Mouse (Mus musculus) MEL (cell line): Measurements from ENCODE around the gene Gm26620. TPM values are rescaled to one million over a fixed set of nuclear protein-coding genes. Genes with fewer than 3 reads are reported as not detected.

Source experiments
- DNase-seq: peaks from one replicate; pipeline ENCODE4 v3.0.0; 2011; ENCODE audit warnings: low read depth, low spot score
- H3K27ac ChIP-seq: 2 replicates; pipeline ENCODE4 v1.5.1; 2012; ENCODE audit warnings: low read depth, mild to moderate bottlenecking, control low read depth, low read length, moderate library complexity; ENCODE audit not compliant: control insufficient read depth
- H3K27me3 ChIP-seq, 2 experiments: fragments of 150-350 bp in 1 of 2; sonication (generic) in 1 of 2; 2 replicates each; pipeline ENCODE4 v1.6.1; 2012; ENCODE audit warnings: low read length in 2 of 2, mild to moderate bottlenecking in 2 of 2, improper control_type of control experiment in 1 of 2, moderate library complexity in 1 of 2; ENCODE audit not compliant: insufficient read depth in 2 of 2, control insufficient read depth in 1 of 2
- H3K36me3 ChIP-seq, 2 experiments: 2 replicates each; pipeline ENCODE4 v1.6.1; 2012 to 2014; ENCODE audit warnings: low read length in 2 of 2, improper control_type of control experiment in 1 of 2, inconsistent platforms in 1 of 2, mild to moderate bottlenecking in 1 of 2; ENCODE audit not compliant: insufficient read depth in 2 of 2, control insufficient read depth in 1 of 2
- H3K4me1 ChIP-seq, 2 experiments: fragments of 150-350 bp in 1 of 2; sonication (generic) in 1 of 2; 2 replicates each; pipeline ENCODE4 v1.6.1; 2012; ENCODE audit warnings: low read length in 2 of 2, improper control_type of control experiment in 1 of 2, mild to moderate bottlenecking in 1 of 2; ENCODE audit not compliant: insufficient read depth in 2 of 2, control insufficient read depth in 1 of 2
- H3K4me3 ChIP-seq, 2 experiments: fragments of 150-350 bp in 1 of 2; sonication (generic) in 1 of 2; 2 replicates each; pipeline ENCODE4 v1.5.1; 2012; ENCODE audit warnings: low read depth in 2 of 2, low read length in 2 of 2, mild to moderate bottlenecking in 2 of 2, moderate library complexity in 2 of 2, control low read depth in 1 of 2, improper control_type of control experiment in 1 of 2; ENCODE audit not compliant: control insufficient read depth in 1 of 2, insufficient read depth in 1 of 2
- H3K79me2 ChIP-seq: 2 replicates; pipeline ENCODE4 v1.6.1; 2012; ENCODE audit warnings: mild to moderate bottlenecking, low read length, moderate library complexity; ENCODE audit not compliant: control insufficient read depth, poor library complexity, insufficient read depth
- H3K9ac ChIP-seq: 2 replicates; pipeline ENCODE4 v1.6.1; 2012; ENCODE audit warnings: low read depth, mild to moderate bottlenecking, control low read depth, low read length, moderate library complexity; ENCODE audit not compliant: control insufficient read depth, poor library complexity, severe bottlenecking
- H3K9me3 ChIP-seq: fragments of 150-350 bp; sonication (generic); replicated peaks from 2 replicates; pipeline ENCODE4 v1.6.1; 2012; ENCODE audit warnings: mild to moderate bottlenecking, low read length, improper control_type of control experiment, moderate library complexity; ENCODE audit not compliant: insufficient read depth
- BHLHE40 ChIP-seq: IDR thresholded peaks from 2 replicates; pipeline ENCODE4 v1.6.1; 2012; ENCODE audit warnings: low read depth, mild to moderate bottlenecking, inconsistent platforms, low read length, improper control_type of control experiment, borderline replicate concordance
- CHD1 ChIP-seq: IDR thresholded peaks from 2 replicates; pipeline ENCODE4 v1.6.1; 2012; ENCODE audit warnings: low read depth, mild to moderate bottlenecking, inconsistent platforms, low read length, improper control_type of control experiment
- CHD2 ChIP-seq: IDR thresholded peaks from 2 replicates; pipeline ENCODE4 v1.6.1; 2011; ENCODE audit warnings: low read length, improper control_type of control experiment
- E2F4 ChIP-seq: IDR thresholded peaks from 2 replicates; pipeline ENCODE4 v1.6.1; 2011; ENCODE audit warnings: low read depth, low read length, improper control_type of control experiment, borderline replicate concordance
- ETS1 ChIP-seq: IDR thresholded peaks from 2 replicates; pipeline ENCODE4 v1.6.1; 2012; ENCODE audit warnings: low read depth, mild to moderate bottlenecking, inconsistent platforms, low read length, improper control_type of control experiment, moderate library complexity
- GABPA ChIP-seq: IDR thresholded peaks from 2 replicates; pipeline ENCODE4 v1.6.1; 2012; ENCODE audit warnings: low read depth, mild to moderate bottlenecking, inconsistent platforms, low read length, improper control_type of control experiment, moderate library complexity
- GATA1 ChIP-seq: IDR thresholded peaks from 2 replicates; pipeline ENCODE4 v1.6.1; 2011; ENCODE audit warnings: low read depth, low read length, improper control_type of control experiment
- HCFC1 ChIP-seq: IDR thresholded peaks from 2 replicates; pipeline ENCODE4 v1.6.1; 2012; ENCODE audit warnings: low read depth, mild to moderate bottlenecking, inconsistent platforms, low read length, improper control_type of control experiment, moderate library complexity
- JUND ChIP-seq: IDR thresholded peaks from 2 replicates; pipeline ENCODE4 v1.6.1; 2011; ENCODE audit warnings: low read depth, mild to moderate bottlenecking, improper control_type of control experiment, low read length
- KAT2A ChIP-seq: conservative IDR thresholded peaks from 2 replicates; pipeline ENCODE4 v1.6.1; 2012; ENCODE audit warnings: low read depth, low read length, improper control_type of control experiment, inconsistent platforms
- MAFK ChIP-seq: IDR thresholded peaks from 2 replicates; pipeline ENCODE4 v1.6.1; 2011; ENCODE audit warnings: low read depth, mild to moderate bottlenecking, low read length, improper control_type of control experiment, borderline replicate concordance
- MAX ChIP-seq: IDR thresholded peaks from 2 replicates; pipeline ENCODE4 v1.6.1; 2011; ENCODE audit warnings: low read length, improper control_type of control experiment
- MAZ ChIP-seq: IDR thresholded peaks from 2 replicates; pipeline ENCODE4 v1.6.1; 2012; ENCODE audit warnings: low read depth, mild to moderate bottlenecking, inconsistent platforms, low read length, improper control_type of control experiment
- MEF2A ChIP-seq: IDR thresholded peaks from 2 replicates; pipeline ENCODE4 v1.6.1; 2014; ENCODE audit warnings: low read depth, mild to moderate bottlenecking, inconsistent platforms, low read length, improper control_type of control experiment; ENCODE audit not compliant: poor library complexity, insufficient replicate concordance, severe bottlenecking; ENCODE audit errors: extremely low read depth
- MXI1 ChIP-seq: IDR thresholded peaks from 2 replicates; pipeline ENCODE4 v1.6.1; 2011; ENCODE audit warnings: mild to moderate bottlenecking, low read depth, low read length, improper control_type of control experiment
- MYB ChIP-seq: IDR thresholded peaks from 2 replicates; pipeline ENCODE4 v1.6.1; 2011; ENCODE audit warnings: mild to moderate bottlenecking, low read depth, low read length, improper control_type of control experiment
- MYC ChIP-seq: IDR thresholded peaks from 2 replicates; pipeline ENCODE4 v1.6.1; 2011; ENCODE audit warnings: low read depth, mild to moderate bottlenecking, low read length, improper control_type of control experiment, moderate library complexity
- NELFE ChIP-seq: IDR thresholded peaks from 2 replicates; pipeline ENCODE4 v1.6.1; 2011; ENCODE audit warnings: low read depth, low read length, improper control_type of control experiment
- NRF1 ChIP-seq: IDR thresholded peaks from 2 replicates; pipeline ENCODE4 v1.6.1; 2014; ENCODE audit warnings: low read depth, mild to moderate bottlenecking, inconsistent platforms, low read length, improper control_type of control experiment, moderate library complexity; ENCODE audit not compliant: poor library complexity, insufficient read depth, severe bottlenecking
- POLR2AphosphoS5 ChIP-seq: IDR thresholded peaks from 2 replicates; pipeline ENCODE4 v1.6.1; 2012; ENCODE audit warnings: low read depth, borderline replicate concordance, mild to moderate bottlenecking, inconsistent platforms, low read length, moderate library complexity, mixed read lengths
- SIN3A ChIP-seq: IDR thresholded peaks from 2 replicates; pipeline ENCODE4 v1.6.1; 2012; ENCODE audit warnings: low read length, improper control_type of control experiment, inconsistent platforms
- TAL1 ChIP-seq: IDR thresholded peaks from 2 replicates; pipeline ENCODE4 v1.6.1; 2012; ENCODE audit warnings: mild to moderate bottlenecking, inconsistent platforms, low read length, moderate library complexity, mixed read lengths
- TBP ChIP-seq: IDR thresholded peaks from 2 replicates; pipeline ENCODE4 v1.8.0; 2011; ENCODE audit warnings: low read depth, low read length, improper control_type of control experiment
- TCF12 ChIP-seq: IDR thresholded peaks from 2 replicates; pipeline ENCODE4 v1.6.1; 2014; ENCODE audit warnings: low read depth, mild to moderate bottlenecking, inconsistent platforms, low read length, improper control_type of control experiment, moderate library complexity
- UBTF ChIP-seq: IDR thresholded peaks from 2 replicates; pipeline ENCODE4 v1.6.1; 2012; ENCODE audit warnings: low read depth, mild to moderate bottlenecking, inconsistent platforms, low read length, improper control_type of control experiment, moderate library complexity, borderline replicate concordance; ENCODE audit not compliant: insufficient read depth
- USF1 ChIP-seq: IDR thresholded peaks from 2 replicates; pipeline ENCODE4 v1.6.1; 2014; ENCODE audit warnings: low read depth, mild to moderate bottlenecking, inconsistent platforms, low read length, improper control_type of control experiment, moderate library complexity
- ZC3H11A ChIP-seq: IDR thresholded peaks from 2 replicates; pipeline ENCODE4 v1.6.1; 2012; ENCODE audit warnings: low read depth, mild to moderate bottlenecking, inconsistent platforms, low read length, improper control_type of control experiment
- ZNF384 ChIP-seq: IDR thresholded peaks from 2 replicates; pipeline ENCODE4 v1.6.1; 2012; ENCODE audit warnings: low read depth, mild to moderate bottlenecking, inconsistent platforms, low read length, improper control_type of control experiment
- polyA plus RNA-seq, 2 experiments: library from polyadenylated mRNA; stranded (reverse) in 1 of 2; unstranded in 1 of 2; fragments of >175 nt in 1 of 2; fragments of >200 nt in 1 of 2; gene quantifications; 2 replicates each; pipeline versions ENCODE4 v1.2.1 to v1.2.4; 2012; ENCODE audit warnings: low replicate concordance in 2 of 2, low read depth in 1 of 2; ENCODE audit not compliant: insufficient read length in 2 of 2, insufficient read depth in 1 of 2, missing spikeins in 1 of 2
- total RNA-seq: library from RNA; depleted of rRNA; stranded (reverse); fragments of 300-350 nt; gene quantifications from 2 replicates; pipeline ENCODE4 v1.2.3, GENCODE M21; 2012

Gm26620 gene
- total and polyA plus RNA-seq, 3 experiments: 1.0 to 5.5 TPM; not detected in 1

- peak overlapping the region; percentile 94 for H3K9ac ChIP-seq
- H3K36me3 ChIP-seq: peaks cover 0 to 38% of the 10 kb centered on the region in 2 experiments; a peak in 2 of 4 replicates
- H3K27me3 ChIP-seq: no peaks in the 10 kb centered on the region
- peak overlapping the region; percentile 83 for H3K27ac ChIP-seq
- H3K79me2 ChIP-seq: peaks cover 29% of the 10 kb centered on the region
- peak; percentile 58 for DNase-seq
- TF ChIP-seq TAL1 (no peak), E2F4 (no peak), BHLHE40 (no peak), MYC (0 out of 2 replicates have a peak, but pooled peaks have one; percentile 25), MYB (no peak), NELFE (no peak), MXI1 (peak; percentile 17; the same call in 1 of the 2 replicates), POLR2AphosphoS5 (no peak), MEF2A (peak; percentile 37; the same call in 1 of the 2 replicates), NRF1 (peak; percentile 56; the same call in 1 of the 2 replicates), ZC3H11A (no peak), KAT2A (no peak), MAX (no peak), GATA1 (no peak), HCFC1 (no peak), USF1 (no peak), JUND (no peak), TBP (no peak)
- TF ChIP-seq, all 39 proteins: peak for 4
- H3K9me3 ChIP-seq: no peaks in the 10 kb centered on the region
- peaks cover 6 to 23% of the 10 kb centered on the region in 2 experiments for H3K4me1 ChIP-seq
- peak overlapping the region; percentile 63 to 87 for H3K4me3 ChIP-seq
These were observed 17.7 kb upstream of the Gm26620 start for GRCm38 (mm10) chr1:170866992-170867690.

GRCm38 (mm10) chr1:170867691-170868105, 17.2 kb upstream of the Gm26620 start, which contains the start of gene Atf6:
Gene Atf6 (minus strand): TSS chr1:170867771.
- H3K27ac ChIP-seq: peak within 1 kb of the TSS; percentile 83
- H3K9ac ChIP-seq: peak within 1 kb of the TSS; percentile 94
- H3K4me3 ChIP-seq: peak within 1 kb of the TSS; percentile 63 to 87
- H3K27me3 ChIP-seq: no peaks in the 10 kb centered on the region
- H3K9me3 ChIP-seq: no peaks in the 10 kb centered on the region
- H3K79me2 ChIP-seq: peaks cover 28% of the 10 kb centered on the region
- H3K4me1 ChIP-seq: peaks cover 2 to 17% of the 10 kb centered on the region in 2 experiments
- peak; percentile 97 for DNase-seq
- H3K36me3 ChIP-seq: peaks cover 0 to 33% of the 10 kb centered on the region in 2 experiments; a peak in 2 of 4 replicates
- TF ChIP-seq E2F4: peak; percentile 91
- TF ChIP-seq CHD2: peak; percentile 73
- peak; percentile 80 for TF ChIP-seq MAFK
- no peak for TF ChIP-seq MEF2A
- TF ChIP-seq MXI1: peak; percentile 82
- TF ChIP-seq GABPA: no peak
- TF ChIP-seq TCF12: 0 out of 2 replicates have a peak, but pooled peaks have one; percentile 62
- peak; percentile 65; the same call in 1 of the 2 replicates for TF ChIP-seq MAZ
- peak; percentile 91 for TF ChIP-seq ZC3H11A
- peak; percentile 88 for TF ChIP-seq ETS1
- peak; percentile 39; the same call in 1 of the 2 replicates for TF ChIP-seq NRF1
- peak; percentile 81 for TF ChIP-seq ZNF384
- TF ChIP-seq HCFC1: peak; percentile 93
- no peak for TF ChIP-seq UBTF
- TF ChIP-seq SIN3A: peak; percentile 99
- peak; percentile 96; the same call in 1 of the 2 replicates for TF ChIP-seq CHD1
- peak; percentile 74 for TF ChIP-seq BHLHE40
- TF ChIP-seq TAL1: no peak
- peak; percentile 91 for TF ChIP-seq TBP
